Mouse (Mus musculus) lung, embryonic 16.5 days (tissue): ENCODE measurements around the gene Olfml1. TPM values are rescaled to one million over a fixed set of nuclear protein-coding genes. Genes with fewer than 3 reads are reported as not detected.

ENCODE experiments used
- ATAC-seq: fragments of 200-750 bp; cut with Nextera tagmentation; 2 replicates; pipeline ENCODE4 v1.8.0; 2017; ENCODE audit warnings: low read depth, mild to moderate bottlenecking, moderate library complexity
- H3K27ac ChIP-seq: fragments of 300-500 bp; sonication (generic); 2 replicates; pipeline ENCODE4 v1.5.1; 2014; ENCODE audit warnings: mild to moderate bottlenecking, control low read depth, low read length
- H3K27me3 ChIP-seq: fragments of 300-500 bp; sonication (generic); 2 replicates; pipeline ENCODE4 v1.6.1; 2014; ENCODE audit warnings: low read depth, low read length, mixed read lengths; ENCODE audit not compliant: control insufficient read depth, insufficient read depth
- H3K36me3 ChIP-seq: fragments of 300-500 bp; sonication (generic); 2 replicates; pipeline ENCODE4 v1.6.1; 2014; ENCODE audit warnings: low read length; ENCODE audit not compliant: control insufficient read depth, insufficient read depth
- H3K4me1 ChIP-seq: fragments of 300-500 bp; sonication (generic); replicated peaks from 2 replicates; pipeline ENCODE4 v1.6.1; 2014; ENCODE audit warnings: low read length, mixed read lengths; ENCODE audit not compliant: control insufficient read depth, insufficient read depth
- H3K4me2 ChIP-seq: fragments of 300-500 bp; sonication (generic); 2 replicates; pipeline ENCODE4 v1.6.1; 2014; ENCODE audit warnings: low read depth, low read length, control low read depth
- H3K4me3 ChIP-seq: fragments of 300-500 bp; sonication (generic); 2 replicates; pipeline ENCODE4 v1.5.1; 2014; ENCODE audit warnings: mild to moderate bottlenecking, low read length, control low read depth
- H3K9ac ChIP-seq: fragments of 300-500 bp; sonication (generic); 2 replicates; pipeline ENCODE4 v1.6.1; 2014; ENCODE audit warnings: low read length, control low read depth
- H3K9me3 ChIP-seq: fragments of 300-500 bp; sonication (generic); 2 replicates; pipeline ENCODE4 v1.6.1; 2016; ENCODE audit warnings: low read length; ENCODE audit not compliant: control insufficient read depth
- WGBS: fragments of 180-500 bp; shearing (Covaris S2); extraction: QIAGEN DNeasy Blood & Tissue Kit; methylation state at CpG from one replicate; pipeline ENCODE4 v1.1.7; 2014; 5-methylcytosine and 5-hydroxymethylcytosine counted together
- polyA plus RNA-seq: library from polyadenylated mRNA; unstranded; fragments of >200 nt; fragmentation: Nextera tagmentation; extraction: Ambion mirVana; gene quantifications from 2 replicates; pipeline ENCODE4 v1.2.1, GENCODE M21; 2015

Gene Olfml1
- polyA plus RNA-seq, 1 experiment from 2014 or later = 16.6 TPM

GRCm38 (mm10) chr7:107625061-107625460 is 57.8 kb downstream of the Olfml1 start, which contains the start of gene 5330417H12Rik:
TSS of gene 5330417H12Rik (minus strand) at chr7:107625161.
- 67% methylated on average over 2 of the region's 2 CpGs for WGBS
- H3K4me3 ChIP-seq = no peak within 1 kb of the TSS

GRCm38 (mm10) chr7:107625781-107626180 is 58.5 kb downstream of the Olfml1 start:
- Histone ChIP-seq H3K27me3 (no peaks in the 10 kb centered on the region), H3K36me3 (no peaks in the 10 kb centered on the region), H3K4me3 (no peak overlapping the region), H3K9ac (no peak overlapping the region), H3K27ac (no peak overlapping the region), H3K4me2 (no peak overlapping the region), H3K9me3 (no peaks in the 10 kb centered on the region), H3K4me1 (no peaks in the 10 kb centered on the region)
- ATAC-seq = no peak
- WGBS = 41% methylated on average over 6 of the region's 6 CpGs

More at GRCm38 (mm10) chr7:107625061-107625460, 57.8 kb downstream of the Olfml1 start, which contains the start of gene 5330417H12Rik:
- no peaks in the 10 kb centered on the region for H3K4me1 ChIP-seq
- no peak within 1 kb of the TSS for H3K27ac ChIP-seq
- no peaks in the 10 kb centered on the region for H3K9me3 ChIP-seq
- H3K27me3 ChIP-seq = no peaks in the 10 kb centered on the region
- no peak within 1 kb of the TSS for H3K9ac ChIP-seq
- no peaks in the 10 kb centered on the region for H3K36me3 ChIP-seq
- ATAC-seq = no peak
- no peak within 1 kb of the TSS for H3K4me2 ChIP-seq

GRCm38 (mm10) chr7:107628383-107628782 is 61.1 kb downstream of the Olfml1 start:
- Histone ChIP-seq H3K27me3 (no peaks in the 10 kb centered on the region), H3K4me3 (no peak overlapping the region), H3K4me1 (no peaks in the 10 kb centered on the region), H3K9ac (no peak overlapping the region), H3K4me2 (no peak overlapping the region), H3K9me3 (no peaks in the 10 kb centered on the region), H3K36me3 (no peaks in the 10 kb centered on the region), H3K27ac (no peak overlapping the region)
- ATAC-seq = no peak

- WGBS = 87% methylated on average over 4 of the region's 4 CpGs
- no peaks in the 10 kb centered on the region for H3K27me3 ChIP-seq
- H3K4me1 ChIP-seq = no peaks in the 10 kb centered on the region
- no peaks in the 10 kb centered on the region for H3K9me3 ChIP-seq
- no peak overlapping the region for H3K27ac ChIP-seq
- no peak overlapping the region for H3K4me3 ChIP-seq
- ATAC-seq = no peak
- no peak overlapping the region for H3K4me2 ChIP-seq
- no peak overlapping the region for H3K9ac ChIP-seq
- no peaks in the 10 kb centered on the region for H3K36me3 ChIP-seq
Measured at GRCm38 (mm10) chr7:107633201-107633600, 66.0 kb downstream of the Olfml1 start.

- no peaks in the 10 kb centered on the region for H3K9me3 ChIP-seq
- H3K4me1 ChIP-seq = no peaks in the 10 kb centered on the region
- H3K4me3 ChIP-seq = no peak overlapping the region
- H3K9ac ChIP-seq = no peak overlapping the region
- no peak overlapping the region for H3K27ac ChIP-seq
- H3K27me3 ChIP-seq = no peaks in the 10 kb centered on the region
- H3K36me3 ChIP-seq = no peaks in the 10 kb centered on the region
- ATAC-seq = no peak
- H3K4me2 ChIP-seq = no peak overlapping the region
- 77% methylated on average over 7 of the region's 7 CpGs for WGBS
Measured at GRCm38 (mm10) chr7:107637398-107637797, 70.2 kb downstream of the Olfml1 start.

- no peak for ATAC-seq
- WGBS = 76% methylated on average over 5 of the region's 5 CpGs
Measured at GRCm38 (mm10) chr7:107638026-107638425, 70.8 kb downstream of the Olfml1 start.

More at GRCm38 (mm10) chr7:107638026-107638425, 70.8 kb downstream of the Olfml1 start:
- no peak overlapping the region for H3K4me3 ChIP-seq
- no peaks in the 10 kb centered on the region for H3K4me1 ChIP-seq
- no peak overlapping the region for H3K4me2 ChIP-seq
- no peak overlapping the region for H3K9ac ChIP-seq
- no peaks in the 10 kb centered on the region for H3K9me3 ChIP-seq
- no peak overlapping the region for H3K27ac ChIP-seq
- no peaks in the 10 kb centered on the region for H3K36me3 ChIP-seq
- H3K27me3 ChIP-seq = no peaks in the 10 kb centered on the region

Other genes starting within 250 kb of the Olfml1 start
- 1.4 and 1.6 TPM in 2 replicates for gene Syt9, start 196.7 kb upstream of the Olfml1 start, polyA plus RNA-seq
- gene Ppfibp2, start 27.8 kb downstream of the Olfml1 start, polyA plus RNA-seq = 9.2 and 9.7 TPM in 2 replicates
- gene 5330417H12Rik, start 57.7 kb downstream of the Olfml1 start, polyA plus RNA-seq = not detected in 2 replicates
- gene Cyb5r2, start 190.6 kb downstream of the Olfml1 start, polyA plus RNA-seq = 0.08 and 0.28 TPM in 2 replicates
- gene Ovch2, start 233.8 kb downstream of the Olfml1 start, polyA plus RNA-seq = not detected in 2 replicates
- not detected in 2 replicates for gene Olfr467, start 244.8 kb downstream of the Olfml1 start, polyA plus RNA-seq